Mouse (Mus musculus) erythroid progenitor cell, adult 5-6 weeks (primary cell): ENCODE data around the gene Nxpe4. TPM values are rescaled to one million over a fixed set of nuclear protein-coding genes. Genes with fewer than 3 reads are reported as not detected.
"Not testable (repeated sequence)": the region's sequence is repeated elsewhere in the genome, so short reads cannot be mapped to it uniquely, and the experiment has no call there.

Experiments
- ATAC-seq: replicated peaks from 2 replicates; pipeline ENCODE4 v1.8.0; 2016; ENCODE audit warnings: moderate number of reproducible peaks, mild to moderate bottlenecking, moderate TSS enrichment, inconsistent platforms; ENCODE audit not compliant: poor library complexity, low FRiP score, severe bottlenecking
- total RNA-seq, 2 experiments: library from RNA; stranded (forward) in 1 of 2; stranded (reverse) in 1 of 2; fragments of 150-400 nt in 1 of 2; fragments of 186-747, 209-891 nt in 1 of 2; gene quantifications; 2 replicates each; pipeline versions ENCODE4 v1.2.3 to v1.2.4; 2015 to 2017; ENCODE audit warnings: low replicate concordance in 2 of 2

The Nxpe4 gene
- total RNA-seq, 2 experiments from 2014 or later = 35.1 to 53.2 TPM

DNA sequence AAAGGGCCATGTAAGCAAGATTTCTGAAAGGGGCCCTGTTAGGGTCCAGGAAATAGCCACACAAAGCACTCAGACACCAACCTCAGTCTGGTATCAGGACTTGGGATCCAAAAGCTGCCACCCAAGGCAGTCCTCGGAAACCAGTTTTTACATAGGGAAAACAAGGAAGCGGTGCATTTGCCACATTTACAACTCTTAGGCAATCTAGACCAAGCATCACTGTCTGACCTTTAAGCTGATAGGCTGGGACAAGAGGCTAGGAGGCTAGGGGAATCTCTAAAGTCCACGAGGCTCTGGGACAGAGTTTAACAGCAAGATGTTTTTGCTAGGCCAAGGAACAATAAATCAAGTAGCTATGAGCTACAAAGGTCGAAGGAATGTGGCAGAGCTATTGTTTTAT lies 226.6 kb downstream of the Nxpe4 start:
- ATAC-seq = no peak

DNA sequence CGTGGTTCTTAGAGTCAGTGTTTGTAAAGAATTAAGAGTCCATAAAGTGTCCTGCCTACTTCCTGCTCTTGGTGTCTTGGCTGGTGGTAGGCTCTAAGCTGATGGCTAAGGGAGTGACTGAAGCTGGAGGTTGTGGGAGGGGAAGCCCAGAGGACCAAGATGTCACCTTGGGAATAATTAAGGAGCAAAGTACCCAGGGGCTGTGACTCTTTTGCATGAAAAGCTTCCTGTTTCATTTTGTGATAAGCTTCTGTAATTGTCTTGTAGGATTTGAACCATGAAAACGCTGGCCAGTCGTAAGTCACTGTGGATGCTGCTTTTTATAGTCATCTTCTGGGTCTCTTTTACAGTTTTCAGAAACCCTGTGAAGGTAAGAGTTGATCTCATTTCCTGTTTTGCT lies 228.2 kb downstream of the Nxpe4 start:
- no peak for ATAC-seq

DNA sequence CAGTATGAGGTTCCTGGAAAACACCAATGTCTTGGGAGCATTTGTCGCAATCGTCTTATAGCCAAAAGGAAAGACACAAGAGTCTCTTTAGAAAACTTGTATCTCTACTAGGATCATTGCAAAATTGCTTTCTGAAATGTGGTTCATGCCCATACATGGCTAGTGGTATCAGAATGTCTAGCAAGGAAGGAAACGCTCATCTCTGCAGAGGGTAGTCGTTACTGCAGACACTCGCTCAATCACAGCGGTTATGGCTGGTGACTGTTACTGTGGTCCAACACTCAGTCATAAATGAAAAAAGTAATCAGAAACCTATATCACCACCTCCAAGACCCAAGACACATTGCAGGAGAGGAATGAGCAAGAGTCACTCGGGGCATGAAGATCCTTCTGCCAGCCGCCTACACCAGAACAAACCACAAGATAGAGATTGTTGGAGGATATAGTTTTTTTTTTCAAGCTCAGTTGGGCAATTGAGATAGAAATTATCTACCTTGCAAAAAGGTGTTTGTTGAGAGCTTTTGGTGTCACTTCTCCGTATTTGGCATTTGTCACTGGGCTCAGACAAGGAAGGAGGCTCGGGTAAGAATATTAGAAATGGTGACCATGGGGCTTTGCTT lies 241.9 kb downstream of the Nxpe4 start:
- ATAC-seq = no peak

DNA sequence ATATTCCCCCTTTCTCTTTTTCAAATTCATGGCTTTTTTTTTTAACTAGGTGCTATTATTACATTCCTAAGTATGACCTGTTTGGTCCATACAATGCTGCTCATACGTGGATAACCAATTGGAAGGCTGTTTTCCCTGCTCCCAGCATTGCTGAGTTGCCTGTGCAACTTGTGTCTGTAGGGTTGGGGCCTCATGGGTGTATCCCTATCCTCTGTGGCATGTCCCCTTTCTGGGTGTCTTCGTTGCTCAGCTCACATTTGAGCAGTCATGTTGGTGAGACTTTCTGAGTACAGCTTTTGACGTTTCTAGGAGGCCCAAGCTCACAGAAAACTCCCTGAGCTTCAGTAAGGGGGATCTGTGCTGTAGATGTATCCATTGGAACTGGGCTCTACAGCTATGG lies 242.9 kb downstream of the Nxpe4 start:
- ATAC-seq = no peak

DNA sequence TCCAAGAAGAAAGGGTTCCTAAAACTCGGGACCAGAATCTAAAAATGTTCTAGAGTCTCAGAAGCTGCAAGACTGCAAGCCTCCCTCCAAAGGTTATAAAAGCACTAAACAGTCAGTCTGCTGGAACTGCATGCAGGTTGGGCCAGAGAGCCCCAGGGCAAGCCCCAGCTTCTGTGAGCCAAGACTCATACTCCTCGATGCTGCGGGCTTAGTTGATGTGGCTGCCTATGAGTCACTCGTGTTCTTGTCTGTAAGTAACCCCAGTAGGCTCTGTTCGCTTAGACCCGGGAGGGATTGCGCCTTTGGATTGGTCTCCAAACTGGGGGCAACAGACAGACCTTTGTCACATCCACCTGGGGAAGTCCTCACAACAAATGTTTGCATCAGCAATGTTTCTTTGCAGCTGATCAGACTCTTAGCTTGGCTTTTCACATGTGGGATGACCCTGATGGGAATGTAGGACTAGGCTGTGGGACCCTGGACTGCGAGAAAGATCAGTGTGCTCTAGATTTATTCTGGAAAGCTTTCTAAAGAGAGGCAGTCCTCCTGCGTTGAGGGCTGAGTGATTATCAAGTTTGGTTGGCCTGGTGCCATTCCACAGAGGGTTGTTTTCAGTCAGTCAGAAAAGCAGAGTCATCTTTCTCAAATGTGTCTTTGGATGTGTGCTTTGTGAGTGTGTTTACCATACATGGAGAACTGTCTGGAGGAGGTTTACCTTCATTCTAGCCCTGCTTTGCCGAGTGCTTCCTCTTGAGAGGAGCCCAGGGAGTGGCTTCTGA lies 245.9 kb downstream of the Nxpe4 start:
- no peak for ATAC-seq

DNA sequence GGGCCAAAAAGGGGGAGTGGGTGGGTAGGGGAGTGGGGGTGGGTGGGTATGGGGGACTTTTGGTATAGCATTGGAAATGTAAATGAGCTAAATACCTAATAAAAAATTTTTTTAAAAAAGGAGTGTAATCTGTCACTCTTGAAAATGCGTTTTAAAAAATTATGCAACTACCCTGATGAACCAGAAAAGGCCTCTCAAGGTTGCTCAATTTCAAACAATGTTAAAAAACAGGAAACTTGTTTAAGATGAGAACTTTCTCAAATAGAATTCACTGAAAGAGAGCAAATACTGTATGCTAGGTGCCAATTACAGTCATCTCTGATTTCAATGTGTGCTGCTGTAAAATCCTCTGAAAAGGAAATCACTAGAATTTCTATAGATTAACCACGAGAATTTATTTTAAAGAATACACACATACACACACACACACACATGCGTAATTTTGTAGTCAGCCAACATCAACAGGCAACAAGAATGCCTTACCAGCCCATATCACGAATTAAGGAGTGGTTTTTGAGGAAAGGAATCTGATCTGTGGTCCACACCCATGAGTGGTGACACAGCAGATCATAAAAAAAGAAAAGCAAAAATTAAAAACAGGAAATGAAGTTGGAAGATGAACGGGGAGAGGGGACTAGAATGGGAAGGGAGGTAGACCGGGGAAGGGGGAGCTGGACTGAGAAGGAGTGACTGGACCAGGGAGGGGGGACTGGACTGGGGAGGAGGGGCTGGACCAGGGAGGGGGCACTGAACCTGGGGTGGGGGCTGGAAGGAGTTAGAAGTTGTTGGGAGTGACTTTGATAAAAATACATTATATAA lies 248.6 kb downstream of the Nxpe4 start:
- ATAC-seq = no peak

DNA sequence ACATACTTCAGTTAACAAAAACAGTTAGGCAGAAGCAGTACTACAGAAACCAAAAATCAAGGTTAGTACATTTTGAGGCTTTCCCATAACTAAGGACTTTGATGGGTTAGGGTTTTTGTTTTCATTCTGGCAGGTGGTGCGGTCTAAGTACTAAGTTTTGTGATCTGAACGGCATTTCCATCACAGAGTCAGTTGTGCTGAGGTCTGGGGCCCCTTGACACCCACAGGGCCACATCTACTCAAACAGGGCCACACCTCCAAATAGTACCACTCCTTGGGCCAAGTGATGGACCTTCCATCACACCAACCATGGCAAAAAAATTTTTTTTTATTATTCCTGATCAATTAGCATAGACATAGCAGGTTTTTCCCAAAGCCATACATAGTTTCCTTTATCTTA lies 251.8 kb downstream of the Nxpe4 start:
- no peak for ATAC-seq

DNA sequence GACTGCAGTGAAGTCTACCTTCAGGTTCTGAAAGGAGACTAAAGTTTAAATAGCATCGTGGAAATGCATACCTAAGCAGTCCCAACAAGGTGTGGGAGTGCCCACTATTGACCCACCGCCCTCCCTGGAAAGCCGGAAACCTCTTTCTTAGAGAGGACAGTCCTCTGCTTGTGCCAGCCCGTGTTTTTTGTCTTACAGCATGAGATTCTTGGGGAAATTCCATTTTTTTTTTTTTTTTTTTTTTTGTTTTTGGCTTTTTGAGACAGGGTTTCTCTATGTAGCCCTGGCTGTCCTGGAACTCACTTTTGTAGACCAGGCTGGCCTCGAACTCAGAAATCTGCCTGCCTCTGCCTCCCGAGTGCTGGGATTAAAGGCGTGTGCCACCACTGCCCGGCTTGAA lies 255.5 kb downstream of the Nxpe4 start:
- ATAC-seq = not testable (repeated sequence)

DNA sequence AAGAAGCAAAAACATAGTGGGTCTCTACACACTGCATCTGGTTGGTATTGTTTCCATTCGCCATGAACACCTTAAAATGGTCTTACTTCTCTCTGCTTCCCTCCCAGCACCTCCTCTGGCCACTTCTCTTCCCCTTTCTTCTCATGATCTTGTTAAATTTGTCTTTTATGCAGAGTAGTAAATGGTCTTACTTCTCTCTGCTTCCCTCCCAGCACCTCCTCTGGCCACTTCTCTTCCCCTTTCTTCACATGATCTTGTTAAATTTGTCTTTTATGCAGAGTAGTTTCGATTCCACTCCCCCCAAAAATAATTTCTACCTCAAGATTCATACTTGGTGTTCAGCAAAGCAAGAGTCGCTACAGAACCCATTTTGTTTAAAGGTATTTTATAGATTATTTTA lies 256.2 kb downstream of the Nxpe4 start:
- ATAC-seq = no peak

DNA sequence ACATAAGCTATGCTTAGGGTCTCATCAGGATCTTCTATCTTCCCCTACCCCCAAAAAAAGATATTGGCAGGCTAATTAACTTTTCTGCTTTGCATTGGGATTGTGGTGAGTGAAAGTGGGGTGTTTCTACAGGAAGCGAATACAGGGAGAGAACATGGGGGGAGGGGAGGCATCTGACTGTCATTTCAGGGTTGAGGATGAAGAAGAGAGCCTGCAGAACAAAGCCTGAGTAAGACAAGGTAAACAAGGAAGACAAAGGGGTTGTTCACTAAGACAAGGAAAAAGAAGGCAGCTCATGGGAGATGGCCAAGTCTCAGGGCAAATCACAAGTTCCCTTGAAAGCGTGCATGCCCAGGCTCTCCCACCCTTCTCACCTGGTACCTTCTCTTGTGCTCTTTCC lies 256.6 kb downstream of the Nxpe4 start:
- no peak for ATAC-seq

DNA sequence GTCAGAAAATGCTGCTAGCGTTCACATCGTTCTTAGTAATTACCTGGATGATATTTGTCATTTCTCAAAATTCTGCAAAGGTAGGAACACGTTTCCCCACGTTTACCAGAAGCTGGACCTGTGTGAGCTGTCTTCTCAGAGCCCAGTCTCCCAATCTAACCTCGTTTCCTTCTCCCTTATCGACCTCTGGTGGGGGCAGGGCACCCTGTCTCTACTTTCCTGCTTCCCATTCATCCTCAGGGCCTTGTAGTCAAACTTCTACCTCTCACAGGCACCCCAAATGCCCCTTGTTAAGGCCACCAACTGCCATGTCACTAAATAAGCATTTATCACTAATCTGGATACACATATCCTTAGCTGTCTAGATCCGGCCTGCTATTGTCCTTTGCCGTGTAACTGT lies 257.0 kb downstream of the Nxpe4 start:
- ATAC-seq = no peak

DNA sequence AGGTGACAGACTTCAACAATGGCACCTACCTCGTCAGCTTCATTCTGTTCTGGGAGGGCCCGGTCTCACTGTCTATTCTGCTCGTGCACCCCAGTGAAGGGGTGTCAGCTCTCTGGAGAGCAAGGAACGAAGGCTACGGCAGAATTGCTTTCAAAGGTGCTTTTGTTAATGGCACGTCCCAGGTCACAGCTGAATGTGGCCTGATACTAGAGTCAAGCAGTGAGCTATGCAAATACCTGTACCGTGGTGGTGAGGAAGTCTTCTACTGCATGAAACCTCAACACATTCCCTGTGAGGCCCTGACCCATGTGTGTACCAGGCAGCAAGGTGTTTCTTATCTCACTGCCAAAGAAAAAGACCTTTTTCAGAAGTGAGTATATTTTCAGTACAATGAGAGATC lies 258.6 kb downstream of the Nxpe4 start:
- no peak for ATAC-seq

DNA sequence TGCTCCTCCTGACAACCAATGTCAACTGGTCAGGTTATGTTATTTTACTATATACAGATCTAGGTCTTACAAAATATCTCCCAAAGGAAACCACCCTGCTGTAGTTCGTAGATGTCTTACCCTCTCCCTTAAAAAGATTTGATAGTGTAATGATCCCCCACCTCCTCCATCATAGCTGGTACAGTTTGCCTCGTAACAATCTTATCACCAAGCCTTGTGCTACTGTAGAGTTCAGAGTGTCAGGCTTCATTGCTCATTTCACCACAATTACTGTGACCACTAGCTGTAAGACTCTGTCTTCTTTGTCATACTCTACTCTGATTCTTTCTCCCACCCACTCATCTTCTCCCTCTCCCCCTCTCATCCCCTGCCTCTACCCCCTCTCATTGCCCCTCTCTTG lies 259.2 kb downstream of the Nxpe4 start:
- no peak for ATAC-seq

DNA sequence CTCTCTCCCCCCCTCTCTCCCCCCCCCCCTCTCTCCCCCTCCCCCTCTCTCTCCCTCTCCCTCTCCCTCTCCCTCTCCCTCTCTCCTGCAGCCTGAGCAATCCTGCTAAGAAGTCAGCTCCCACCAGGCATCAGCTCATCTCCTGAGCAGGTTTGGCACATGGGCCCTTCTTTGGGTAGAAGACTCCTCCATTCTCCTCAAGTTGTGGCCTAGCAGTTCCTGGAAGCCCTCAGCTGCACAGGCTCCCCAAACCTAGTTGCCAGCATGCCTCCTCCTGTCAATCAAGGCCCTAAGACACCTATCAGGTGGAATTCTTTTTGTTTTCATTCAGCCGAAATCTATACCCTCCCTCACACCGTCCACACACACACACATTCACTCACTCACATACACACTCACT lies 259.7 kb downstream of the Nxpe4 start:
- ATAC-seq = no peak

DNA sequence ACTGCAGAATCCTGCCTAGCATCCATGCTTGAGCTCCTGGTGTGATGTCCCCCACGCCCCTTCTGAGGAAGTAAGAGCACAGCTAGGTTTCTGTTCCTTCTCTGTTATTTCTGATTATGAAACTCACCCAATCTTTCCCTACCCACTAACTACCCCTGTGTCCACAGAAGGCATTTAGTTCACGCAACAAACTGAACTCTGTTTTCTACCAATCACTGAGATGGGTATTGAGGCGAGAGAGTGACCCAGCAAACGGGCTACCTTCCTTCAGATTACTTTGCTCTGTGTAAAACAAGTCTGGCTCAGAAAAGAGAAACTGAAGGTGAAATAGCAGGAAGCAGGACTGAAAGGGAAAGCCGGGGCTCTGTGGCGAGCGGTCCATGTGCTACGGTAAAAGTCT lies 260.6 kb downstream of the Nxpe4 start:
- no peak for ATAC-seq

DNA sequence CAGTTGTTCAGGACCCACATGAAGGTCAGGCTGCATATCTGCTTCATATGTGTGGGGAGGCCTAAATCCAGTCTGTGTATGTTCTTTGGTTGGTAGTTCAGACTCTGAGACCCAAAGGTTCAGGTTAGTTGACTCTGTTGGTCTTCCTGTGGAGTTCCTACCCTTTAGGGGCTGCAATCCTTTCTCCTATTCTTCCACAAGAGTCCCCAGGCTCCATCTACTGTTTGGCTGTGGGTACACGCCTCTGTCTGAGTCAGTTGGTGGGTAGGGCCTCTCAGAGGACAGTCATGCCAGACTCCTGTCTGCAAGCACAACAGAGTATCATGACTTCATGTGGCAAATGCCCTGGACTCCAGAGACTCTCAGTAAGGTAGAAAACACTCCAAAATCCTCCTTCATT lies 261.4 kb downstream of the Nxpe4 start:
- no peak for ATAC-seq

DNA sequence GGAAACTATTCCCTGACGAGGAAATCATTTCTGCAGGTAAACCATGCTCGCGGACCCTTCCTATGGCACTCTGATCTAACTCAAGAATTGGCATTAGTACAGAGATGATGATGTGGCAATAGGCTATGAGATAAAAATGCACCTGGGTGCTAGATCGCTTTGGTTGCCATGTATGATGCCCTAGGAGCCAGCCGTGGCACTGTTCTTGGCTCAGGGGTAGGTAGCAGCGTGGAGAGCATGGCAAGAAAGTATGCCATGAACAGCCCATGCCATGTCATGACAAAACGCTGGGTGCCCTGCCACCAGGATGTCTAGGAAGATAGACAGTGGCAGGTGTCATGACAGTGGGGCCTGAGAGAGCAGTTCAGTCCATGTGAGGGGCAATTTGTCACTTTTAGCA lies 265.4 kb downstream of the Nxpe4 start:
- no peak for ATAC-seq

DNA sequence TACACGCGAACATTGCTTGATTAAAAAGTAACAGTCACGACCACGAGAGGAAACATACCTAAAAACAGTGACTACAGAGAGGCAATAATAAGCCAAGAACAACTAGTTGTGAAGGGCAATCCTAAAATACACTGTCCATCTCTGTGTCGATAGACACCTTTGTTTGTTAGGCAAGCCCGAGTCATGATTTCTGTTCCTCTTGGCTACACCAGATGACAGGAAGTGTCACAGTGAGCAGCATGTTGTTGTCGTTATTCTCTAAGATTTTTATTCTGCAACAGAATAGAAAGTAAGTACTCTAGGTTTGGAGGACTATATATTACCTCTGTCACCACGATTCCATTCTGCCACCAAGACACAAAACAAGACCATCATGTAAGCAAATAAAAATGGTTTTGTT lies 270.6 kb downstream of the Nxpe4 start:
- ATAC-seq = no peak

DNA sequence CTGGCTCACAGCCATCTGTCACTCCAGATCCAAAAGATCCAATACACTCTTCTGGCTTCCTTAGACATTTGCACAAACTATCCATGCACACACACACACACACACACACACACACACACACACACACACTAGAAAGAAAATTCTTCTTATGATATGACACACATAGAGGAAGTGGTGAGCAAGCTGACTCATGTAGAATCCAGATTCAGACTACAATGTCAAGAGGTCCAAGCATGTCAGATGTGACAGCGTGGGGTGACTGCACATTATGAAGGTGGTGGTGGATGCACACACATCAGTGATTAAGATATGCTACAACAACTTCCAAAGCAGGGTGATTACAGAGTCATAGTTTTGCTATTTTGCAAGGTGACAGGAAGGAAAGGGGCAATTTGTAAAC lies 282.1 kb downstream of the Nxpe4 start:
- no peak for ATAC-seq

DNA sequence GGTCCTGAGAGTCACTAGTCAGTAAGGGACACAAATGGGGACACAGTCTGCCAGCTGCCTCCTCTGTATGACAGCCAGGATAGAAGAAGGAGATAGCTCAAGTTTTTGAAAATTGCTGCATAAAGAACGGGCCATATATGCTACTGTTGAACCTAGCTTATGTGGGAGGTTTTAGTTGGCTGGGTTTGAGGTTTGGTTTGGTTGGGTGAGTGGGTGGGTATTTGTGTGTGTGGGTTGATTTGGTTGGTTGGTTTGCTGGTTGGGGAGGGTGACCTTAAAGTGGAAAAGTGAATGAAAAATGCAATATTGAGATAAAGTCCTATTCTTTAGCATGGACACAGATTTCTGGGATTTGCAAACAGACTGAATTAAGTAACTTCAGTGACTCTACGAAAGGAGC lies 283.0 kb downstream of the Nxpe4 start:
- ATAC-seq = no peak

DNA sequence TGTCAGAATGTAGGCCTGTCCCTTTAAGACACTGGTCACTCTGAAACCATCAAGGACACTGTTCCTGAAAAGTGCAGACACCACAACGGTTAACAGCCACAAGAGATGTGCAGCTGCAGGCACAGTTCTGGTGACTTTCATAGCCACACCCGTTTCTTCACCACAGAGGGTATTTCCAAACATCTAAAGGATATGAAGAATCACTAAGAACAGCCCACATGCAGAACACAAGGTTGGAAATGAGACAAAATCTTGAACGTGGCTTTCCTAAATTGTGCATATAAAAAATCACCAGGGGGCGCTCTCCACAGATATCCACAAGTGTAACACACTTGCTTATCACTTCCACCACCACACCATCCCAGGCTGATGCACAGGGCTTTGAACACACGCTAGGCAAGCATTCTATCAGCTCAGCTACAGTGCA lies 286.0 kb downstream of the Nxpe4 start:
- ATAC-seq = peak; percentile 78
